Mouse (Mus musculus) embryonic fibroblast, embryonic 13.5 days (primary cell): ENCODE results near the gene Hand1.
A peak's percentile ranks its signal among the peaks of the same experiment; 100 is the strongest.

ENCODE experiments used
- CTCF ChIP-seq: IDR thresholded peaks from 2 replicates; pipeline ENCODE4 v1.5.1; 2011; ENCODE audit warnings: mild to moderate bottlenecking, control low read depth, low read length, moderate library complexity, borderline replicate concordance; ENCODE audit not compliant: insufficient read depth
- POLR2A ChIP-seq: IDR thresholded peaks from 2 replicates; pipeline ENCODE4 v1.6.1; 2011; ENCODE audit warnings: low read depth, mild to moderate bottlenecking, control low read depth, low read length, moderate library complexity

DNA sequence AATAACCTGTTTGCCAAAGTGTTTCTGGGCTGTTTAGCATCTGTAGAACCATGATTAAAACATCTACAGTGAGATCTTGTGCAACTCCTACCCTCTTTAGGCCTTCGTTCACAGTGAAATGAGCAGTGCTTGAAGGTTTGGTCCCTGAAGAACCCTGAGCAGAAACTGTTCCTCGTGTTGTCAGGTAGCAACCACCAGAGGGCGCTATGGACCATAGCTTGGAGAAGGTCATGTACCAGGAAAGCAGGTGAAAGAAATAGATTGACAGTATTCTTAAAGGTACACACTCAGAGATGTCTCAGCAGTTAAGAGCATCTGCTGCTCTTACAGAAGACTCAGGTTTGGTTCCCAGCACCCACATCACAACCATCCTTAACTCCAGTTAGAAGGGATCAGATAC is 44.7 kb downstream of the Hand1 start:
- TF ChIP-seq CTCF (peak; percentile 57), POLR2A (no peak)
